Mouse (Mus musculus) liver, postnatal 0 days (tissue): ENCODE results near the gene Rab11fip3. TPM values are rescaled to one million over a fixed set of nuclear protein-coding genes. Genes with fewer than 3 reads are reported as not detected.

Source experiments
- ATAC-seq: fragments of 200-750 bp; cut with Nextera tagmentation; 2 replicates; pipeline ENCODE4 v1.8.0; 2017; ENCODE audit warnings: mild to moderate bottlenecking, moderate library complexity
- DNase-seq: peaks from one replicate; pipeline ENCODE4 v3.0.0-alpha.2; 2016
- H3K27ac ChIP-seq: fragments of 300-500 bp; sonication (generic); 2 replicates; pipeline ENCODE4 v1.5.1; 2014; ENCODE audit warnings: antibody characterized with exemption, moderate library complexity, mild to moderate bottlenecking, low read depth
- H3K27me3 ChIP-seq: fragments of 300-500 bp; sonication (generic); 2 replicates; pipeline ENCODE4 v1.6.1; 2014; ENCODE audit warnings: low read length, control low read depth, mixed read lengths; ENCODE audit not compliant: insufficient read depth
- H3K36me3 ChIP-seq: fragments of 300-500 bp; sonication (generic); replicated peaks from 2 replicates; pipeline ENCODE4 v1.6.1; 2014; ENCODE audit warnings: mild to moderate bottlenecking, control low read depth, low read length, moderate library complexity, mixed read lengths; ENCODE audit not compliant: insufficient read depth
- H3K4me1 ChIP-seq: fragments of 300-500 bp; sonication (generic); 2 replicates; pipeline ENCODE4 v1.6.1; 2014; ENCODE audit warnings: antibody characterized with exemption, mild to moderate bottlenecking, control low read depth; ENCODE audit not compliant: insufficient read depth
- H3K4me2 ChIP-seq: fragments of 300-500 bp; sonication (generic); 2 replicates; pipeline ENCODE4 v1.6.1; 2014; ENCODE audit warnings: low read depth, mild to moderate bottlenecking, low read length, moderate library complexity, mixed read lengths
- H3K4me3 ChIP-seq: fragments of 300-500 bp; sonication (generic); 2 replicates; pipeline ENCODE4 v1.5.1; 2014; ENCODE audit warnings: low read depth, low read length
- H3K9ac ChIP-seq: fragments of 300-500 bp; sonication (generic); replicated peaks from 2 replicates; pipeline ENCODE4 v1.6.1; 2014; ENCODE audit warnings: mild to moderate bottlenecking, moderate library complexity
- H3K9me3 ChIP-seq: fragments of 300-500 bp; sonication (generic); 2 replicates; pipeline ENCODE4 v1.6.1; 2016; ENCODE audit warnings: mild to moderate bottlenecking, control low read depth, low read length, mixed read lengths
- CTCF ChIP-seq: sonication (generic); IDR thresholded peaks from 2 replicates; pipeline ENCODE4 v1.5.1; 2016; ENCODE audit warnings: antibody characterized with exemption, low read depth
- EP300 ChIP-seq: IDR thresholded peaks from 2 replicates; pipeline ENCODE4 v1.6.1; 2016; ENCODE audit warnings: antibody characterized with exemption, low read depth, mild to moderate bottlenecking
- WGBS: fragments of 180-500 bp; shearing (Covaris S2); extraction: QIAGEN DNeasy Blood & Tissue Kit; methylation state at CpG from one replicate; pipeline ENCODE4 v1.1.7; 2014; ENCODE audit not compliant: insufficient replicate concordance; 5-methylcytosine and 5-hydroxymethylcytosine counted together
- polyA plus RNA-seq: library from polyadenylated mRNA; unstranded; fragments of >200 nt; fragmentation: Nextera tagmentation; extraction: Ambion mirVana; gene quantifications from 2 replicates; pipeline ENCODE4 v1.2.1, GENCODE M21; 2015

The Rab11fip3 gene
- polyA plus RNA-seq, 1 experiment from 2014 or later: 1.7 TPM

DNA sequence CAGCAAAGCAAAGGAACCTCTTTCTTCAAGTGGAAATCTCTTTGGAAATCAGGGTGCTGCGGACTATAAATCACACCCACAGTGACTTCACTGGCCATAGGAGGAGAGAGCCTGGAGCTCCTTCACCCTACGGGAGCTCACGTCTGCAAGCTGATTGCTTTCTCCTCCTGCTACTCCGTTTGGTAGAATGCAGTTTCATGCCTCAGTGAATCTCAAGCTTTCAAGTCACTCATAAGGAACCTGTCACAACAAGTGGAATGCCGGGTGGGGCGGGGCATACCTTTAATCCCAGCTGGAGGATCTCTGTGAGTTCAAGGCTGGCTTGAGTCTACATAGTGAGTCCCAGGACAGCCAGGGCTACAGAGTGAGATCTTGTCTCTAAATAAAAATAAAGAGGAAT lies 14.2 kb downstream of the Rab11fip3 start:
- no peak for ATAC-seq
- Histone ChIP-seq H3K9me3 (no peaks in the 10 kb centered on the region), H3K4me3 (no peak overlapping the region), H3K9ac (no peak overlapping the region), H3K4me1 (peaks cover 7% of the 10 kb centered on the region), H3K27me3 (no peaks in the 10 kb centered on the region), H3K36me3 (no peaks in the 10 kb centered on the region), H3K4me2 (no peak overlapping the region), H3K27ac (no peak overlapping the region)
- WGBS: 80% methylated on average over 6 of the region's 6 CpGs
- DNase-seq: no peak
- no peak for TF ChIP-seq EP300
- no peak for TF ChIP-seq CTCF

DNA sequence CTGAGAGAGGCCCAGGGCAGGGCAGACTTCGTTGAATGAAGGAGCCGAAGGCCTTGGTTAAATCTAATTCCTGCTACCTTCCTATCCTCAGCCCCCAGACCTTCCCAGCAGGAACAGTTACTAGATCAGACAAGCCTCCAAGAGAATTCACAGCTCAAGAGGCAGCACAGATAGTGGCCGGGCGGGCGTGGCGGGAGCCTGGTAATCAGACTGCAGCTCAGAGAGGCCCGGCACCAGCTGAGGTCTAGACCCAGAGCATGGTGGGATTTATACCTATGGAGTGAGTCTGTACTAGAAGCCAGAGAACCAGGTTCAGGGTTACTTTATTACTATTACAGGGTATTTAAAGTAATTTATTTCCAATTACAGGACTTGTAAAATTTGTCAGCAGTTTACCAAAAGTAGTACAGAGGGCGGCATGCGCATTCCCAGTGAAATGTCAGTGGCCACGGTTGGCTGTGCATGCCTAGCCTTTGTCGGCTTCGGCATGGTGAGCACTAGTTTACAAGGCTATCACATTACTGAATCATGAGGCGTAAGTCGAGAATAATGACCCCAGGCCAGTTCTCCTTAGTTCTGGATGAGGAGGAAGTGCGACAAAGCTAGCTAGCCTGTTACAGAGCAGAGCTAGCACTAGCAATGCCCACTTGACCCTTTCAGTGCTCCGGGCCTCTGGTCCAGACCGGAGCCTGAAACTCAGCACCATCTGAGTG lies 15.1 kb downstream of the Rab11fip3 start:
- WGBS: 67% methylated on average over 17 of the region's 17 CpGs
- Histone ChIP-seq H3K9ac (no peak overlapping the region), H3K27ac (no peak overlapping the region), H3K9me3 (no peaks in the 10 kb centered on the region), H3K4me3 (no peak overlapping the region), H3K36me3 (no peaks in the 10 kb centered on the region), H3K4me2 (no peak overlapping the region), H3K4me1 (peaks cover 7% of the 10 kb centered on the region), H3K27me3 (no peaks in the 10 kb centered on the region)
- no peak for ATAC-seq
- no peak for DNase-seq
- no peak for TF ChIP-seq EP300
- TF ChIP-seq CTCF: no peak

- WGBS: 50% methylated on average over 4 of the region's 4 CpGs
- Histone ChIP-seq H3K9me3 (no peaks in the 10 kb centered on the region), H3K27me3 (no peaks in the 10 kb centered on the region), H3K9ac (no peak overlapping the region), H3K36me3 (no peaks in the 10 kb centered on the region), H3K27ac (no peak overlapping the region), H3K4me1 (peaks cover 7% of the 10 kb centered on the region), H3K4me2 (no peak overlapping the region), H3K4me3 (no peak overlapping the region)
- no peak for DNase-seq
- ATAC-seq: no peak
- TF ChIP-seq EP300: no peak
- TF ChIP-seq CTCF: no peak
These were observed 16.6 kb downstream of the Rab11fip3 start for GRCm38 (mm10) chr17:26052706-26053105.

- H3K27ac ChIP-seq: peak overlapping the region; percentile 51; the same call in 1 of the 2 replicates
- peaks cover 7% of the 10 kb centered on the region for H3K4me1 ChIP-seq
- no peak overlapping the region for H3K9ac ChIP-seq
- 59% methylated on average over 4 of the region's 4 CpGs for WGBS
- H3K4me2 ChIP-seq: no peak overlapping the region
- H3K36me3 ChIP-seq: no peaks in the 10 kb centered on the region
- no peak overlapping the region for H3K4me3 ChIP-seq
- peak; percentile 65; the same call in 1 of the 2 replicates for ATAC-seq
- DNase-seq: no peak
- TF ChIP-seq EP300: no peak
- TF ChIP-seq CTCF: no peak
- H3K9me3 ChIP-seq: no peaks in the 10 kb centered on the region
- no peaks in the 10 kb centered on the region for H3K27me3 ChIP-seq
These were observed 17.3 kb downstream of the Rab11fip3 start for GRCm38 (mm10) chr17:26052074-26052473.

- TF ChIP-seq CTCF (no peak), EP300 (no peak)
These were observed 21.2 kb downstream of the Rab11fip3 start for GRCm38 (mm10) chr17:26048118-26048517.

GRCm38 (mm10) chr17:26046253-26046997 lies 22.9 kb downstream of the Rab11fip3 start:
- Histone ChIP-seq H3K27ac (no peak overlapping the region), H3K9ac (no peak overlapping the region), H3K27me3 (no peaks in the 10 kb centered on the region), H3K4me3 (no peak overlapping the region), H3K4me1 (peaks cover 3% of the 10 kb centered on the region; the same call in 1 of the 2 replicates), H3K4me2 (no peak overlapping the region), H3K36me3 (no peaks in the 10 kb centered on the region), H3K9me3 (no peaks in the 10 kb centered on the region)
- TF ChIP-seq EP300 (no peak), CTCF (no peak)
- DNase-seq (no peak), ATAC-seq (no peak)
- 58% methylated on average over 10 of the region's 10 CpGs for WGBS

More at GRCm38 (mm10) chr17:26048118-26048517, 21.2 kb downstream of the Rab11fip3 start:
- Histone ChIP-seq H3K9ac (no peak overlapping the region), H3K4me3 (no peak overlapping the region), H3K4me2 (no peak overlapping the region), H3K27me3 (no peaks in the 10 kb centered on the region), H3K36me3 (no peaks in the 10 kb centered on the region), H3K27ac (no peak overlapping the region), H3K9me3 (no peaks in the 10 kb centered on the region), H3K4me1 (peaks cover 9% of the 10 kb centered on the region)
- 77% methylated on average over 8 of the region's 8 CpGs for WGBS
- no peak for ATAC-seq
- no peak for DNase-seq
